In genomic region chr4:133967866-133968149, GRCm38 (mm10) we compare ENCODE assay signal across 7 mouse cellular contexts. TPM values are rescaled to one million over a fixed set of nuclear protein-coding genes. Genes with fewer than 3 reads are reported as not detected.
A peak's percentile ranks its signal among the peaks of the same experiment; 100 is the strongest.
DNase-seq lines count a peak whose midpoint lies in the region; ATAC-seq lines count a peak whose summit lies in the region.

No protein-coding gene starts in this region.

- peaks cover 44% of the 10 kb centered on the region for H3K4me1 ChIP-seq in embryonic facial prominence, embryonic 10.5 days
- H3K4me1 ChIP-seq in midbrain, embryonic 11.5 days (ENCODE audit: control insufficient read depth, insufficient read depth, low read length), result peaks cover 31% of the 10 kb centered on the region

- peak; percentile 96 for DNase-seq in adrenal gland, postnatal 14 days
- DNase-seq in embryonic facial prominence, embryonic 10.5 days (ENCODE audit: low spot score), result peak; percentile 98
- DNase-seq in kidney, adult 11 months, result peak; percentile 90
- peak; percentile 99 for DNase-seq in left cerebral cortex, postnatal 4 days
- no peak for DNase-seq in midbrain, embryonic 11.5 days (ENCODE audit: low spot score, missing footprints)
- DNase-seq in right cerebral cortex, postnatal 4 days, result peak; percentile 97

- WGBS in embryonic facial prominence, embryonic 10.5 days, result 1% methylated on average over 29 of the region's 29 CpGs
- WGBS in midbrain, embryonic 11.5 days, result under 1% methylated on average over 24 of the region's 29 CpGs

- peak overlapping the region; percentile 89 for H3K4me3 ChIP-seq in embryonic facial prominence, embryonic 10.5 days
- peak overlapping the region; percentile 79 for H3K4me3 ChIP-seq in midbrain, embryonic 11.5 days (ENCODE audit: low read depth, low read length)

- peak overlapping the region; percentile 100 for H3K27ac ChIP-seq in embryonic facial prominence, embryonic 10.5 days (replicated peaks)
- H3K27ac ChIP-seq in midbrain, embryonic 11.5 days (ENCODE audit: low read depth, low read length), result peak overlapping the region; percentile 98

- no peaks in the 10 kb centered on the region for H3K27me3 ChIP-seq in embryonic facial prominence, embryonic 10.5 days (replicated peaks; ENCODE audit: low read depth, poor library complexity, severe bottlenecking)
- no peaks in the 10 kb centered on the region for H3K27me3 ChIP-seq in midbrain, embryonic 11.5 days (ENCODE audit: control insufficient read depth, insufficient read depth, low read length)

- H3K4me2 ChIP-seq in midbrain, embryonic 11.5 days, result peak overlapping the region; percentile 99

- H3K9ac ChIP-seq in midbrain, embryonic 11.5 days (ENCODE audit: low read length), result peak overlapping the region; percentile 98

- H3K36me3 ChIP-seq in embryonic facial prominence, embryonic 10.5 days (replicated peaks), result peaks cover 69% of the 10 kb centered on the region
- peaks cover 16% of the 10 kb centered on the region; the same call in 1 of the 2 replicates for H3K36me3 ChIP-seq in midbrain, embryonic 11.5 days (ENCODE audit: control insufficient read depth, insufficient read depth, low read length)

- intact Hi-C loops in left cerebral cortex, postnatal 4 days (cut with DNase I), result loop anchor here (10.0 kb wide), 1 partner anchor 53 kb away; no protein-coding TSS in a partner anchor

- H3K9me3 ChIP-seq in embryonic facial prominence, embryonic 10.5 days, result no peaks in the 10 kb centered on the region
- H3K9me3 ChIP-seq in midbrain, embryonic 11.5 days (ENCODE audit: control insufficient read depth, low read length), result no peaks in the 10 kb centered on the region

- peak; percentile 76 for ATAC-seq in granulocyte monocyte progenitor cell, adult 5-6 weeks (replicated peaks; ENCODE audit: poor library complexity, severe bottlenecking)
- peak; percentile 86 for ATAC-seq in midbrain, embryonic 11.5 days (ENCODE audit: low FRiP score)

RNA-seq across cellular contexts. Expression of gene Hmgn2, which starts 0.6 kb away (rescaled TPM):
- 325 and 351 TPM in 2 replicates for total RNA-seq in adrenal gland, postnatal 14 days (2021)
- 2,976 and 3,167 TPM in 2 replicates for polyA plus RNA-seq in embryonic facial prominence, embryonic 10.5 days (2016; fragmentation: Nextera tagmentation; extraction: Ambion mirVana)
- 1,589 and 1,765 TPM in 2 replicates for total RNA-seq in granulocyte monocyte progenitor cell, adult 5-6 weeks (2014; fragmentation: Nextera tagmentation)
- total RNA-seq in granulocyte monocyte progenitor cell, adult 5-6 weeks (2017), result 943 and 964 TPM in 2 replicates
- 100 to 1,000 TPM; 274 to 291 TPM for total RNA-seq in left cerebral cortex, postnatal 4 days (2021)
- polyA plus RNA-seq in midbrain, embryonic 11.5 days (2014; fragmentation: Nextera tagmentation; extraction: Ambion mirVana), result 4,130 and 4,246 TPM in 2 replicates

RNA-seq across cellular contexts. Expression of gene Dhdds, which starts 32.9 kb away (rescaled TPM):
- total RNA-seq in adrenal gland, postnatal 14 days (2021), result 32.1 and 35.2 TPM in 2 replicates
- 41.2 and 42.1 TPM in 2 replicates for polyA plus RNA-seq in embryonic facial prominence, embryonic 10.5 days (2016; fragmentation: Nextera tagmentation; extraction: Ambion mirVana)
- 45.3 and 57.1 TPM in 2 replicates for total RNA-seq in granulocyte monocyte progenitor cell, adult 5-6 weeks (2014; fragmentation: Nextera tagmentation)
- 22.8 and 24.8 TPM in 2 replicates for total RNA-seq in granulocyte monocyte progenitor cell, adult 5-6 weeks (2017)
- total RNA-seq in left cerebral cortex, postnatal 4 days (2021), result 10 to 100 TPM; 49.1 to 57.1 TPM
- 38.9 and 42.4 TPM in 2 replicates for polyA plus RNA-seq in midbrain, embryonic 11.5 days (2014; fragmentation: Nextera tagmentation; extraction: Ambion mirVana)

RNA-seq across cellular contexts. Expression of gene Lin28a, which starts 50.8 kb away (rescaled TPM):
- total RNA-seq in adrenal gland, postnatal 14 days (2021), result not detected in 2 replicates
- 18.7 and 24.2 TPM in 2 replicates for polyA plus RNA-seq in embryonic facial prominence, embryonic 10.5 days (2016; fragmentation: Nextera tagmentation; extraction: Ambion mirVana)
- 2.1 and 13.9 TPM in 2 replicates for total RNA-seq in granulocyte monocyte progenitor cell, adult 5-6 weeks (2014; fragmentation: Nextera tagmentation)
- 4.0 and 10.5 TPM in 2 replicates for total RNA-seq in granulocyte monocyte progenitor cell, adult 5-6 weeks (2017)
- not detected for total RNA-seq in left cerebral cortex, postnatal 4 days (2021)
- 4.7 and 5.6 TPM in 2 replicates for polyA plus RNA-seq in midbrain, embryonic 11.5 days (2014; fragmentation: Nextera tagmentation; extraction: Ambion mirVana)
